Mouse (Mus musculus) adrenal gland, postnatal 14 days (tissue): ENCODE results near the gene Nr1i2. TPM values are rescaled to one million over a fixed set of nuclear protein-coding genes. Genes with fewer than 3 reads are reported as not detected.
"Not testable (repeated sequence)": the region's sequence is repeated elsewhere in the genome, so short reads cannot be mapped to it uniquely, and the experiment has no call there.

Source experiments
- DNase-seq: peaks from one replicate; pipeline ENCODE4 v3.0.0; 2021; ENCODE audit warnings: mixed read lengths
- long read RNA-seq, 2 experiments: library from polyadenylated mRNA; stranded (forward); transcript quantifications; one replicate each; pipeline ENCODE4 v2.0.0; 2021
- total RNA-seq: library from RNA; stranded (reverse); gene quantifications from 2 replicates; pipeline ENCODE4 v1.2.3, GENCODE M21; 2021

Nr1i2 gene
- total RNA-seq: 0.79 and 5.3 TPM in 2 replicates
- long read RNA-seq, experiment 1: 0 reads
- long read RNA-seq, experiment 2, partial matches to known transcripts: 0 of 1 reads
- long read RNA-seq, experiment 2, other reads (novel, unspliced or antisense): 0 of 1 reads

GRCm38 (mm10) chr16:38294685-38295348 is at the start of gene Nr1i2:
TSS of gene Nr1i2 (minus strand) at chr16:38294824.
- no peak for DNase-seq

GRCm38 (mm10) chr16:38341396-38342324 is 47.0 kb upstream of the Nr1i2 start, which contains the start of gene Maats1:
TSS of gene Maats1 (minus strand) at chr16:38342143.
- peak; percentile 91 for DNase-seq

GRCm38 (mm10) chr16:38338077-38338476 is 43.5 kb upstream of the Nr1i2 start:
- not testable (repeated sequence) for DNase-seq

- no peak for DNase-seq
Measured at GRCm38 (mm10) chr16:38334431-38334830, 39.8 kb upstream of the Nr1i2 start.

GRCm38 (mm10) chr16:38329340-38329739 is 34.7 kb upstream of the Nr1i2 start:
- DNase-seq: no peak

- DNase-seq: no peak
Measured at GRCm38 (mm10) chr16:38326778-38327397, 32.3 kb upstream of the Nr1i2 start.

GRCm38 (mm10) chr16:38324311-38324710 is 29.7 kb upstream of the Nr1i2 start:
- no peak for DNase-seq

GRCm38 (mm10) chr16:38321452-38321935 is 26.9 kb upstream of the Nr1i2 start:
- peak; percentile 57 for DNase-seq

GRCm38 (mm10) chr16:38319087-38319486 is 24.5 kb upstream of the Nr1i2 start:
- no peak for DNase-seq

GRCm38 (mm10) chr16:38318492-38318891 is 23.9 kb upstream of the Nr1i2 start:
- DNase-seq: no peak

- no peak for DNase-seq
Measured at GRCm38 (mm10) chr16:38308195-38308594, 13.6 kb upstream of the Nr1i2 start.

GRCm38 (mm10) chr16:38307651-38308050 is 13.0 kb upstream of the Nr1i2 start:
- DNase-seq: no peak

- DNase-seq: no peak
Measured at GRCm38 (mm10) chr16:38307221-38307605, 12.6 kb upstream of the Nr1i2 start.

- peak; percentile 59 for DNase-seq
Measured at GRCm38 (mm10) chr16:38306571-38307220, 12.1 kb upstream of the Nr1i2 start.

GRCm38 (mm10) chr16:38304460-38305194 is 10.0 kb upstream of the Nr1i2 start:
- peak; percentile 76 for DNase-seq

GRCm38 (mm10) chr16:38302367-38302766 is 7.7 kb upstream of the Nr1i2 start:
- no peak for DNase-seq

GRCm38 (mm10) chr16:38298410-38298809 is 3.8 kb upstream of the Nr1i2 start:
- no peak for DNase-seq

- peak; percentile 22 for DNase-seq
Measured at GRCm38 (mm10) chr16:38295349-38295930, 816 bp upstream of the Nr1i2 start.

GRCm38 (mm10) chr16:38290151-38290550 is 4.5 kb downstream of the Nr1i2 start:
- DNase-seq: peak; percentile 37

GRCm38 (mm10) chr16:38288851-38289250 is 5.8 kb downstream of the Nr1i2 start:
- DNase-seq: no peak

GRCm38 (mm10) chr16:38287762-38288161 is 6.9 kb downstream of the Nr1i2 start:
- DNase-seq: no peak
